Mouse (Mus musculus) left cerebral cortex, postnatal 10 days (tissue): Measurements from ENCODE around the gene Foxa1. TPM values are rescaled to one million over a fixed set of nuclear protein-coding genes. Genes with fewer than 3 reads are reported as not detected.

ENCODE experiments used
- DNase-seq, 2 experiments: peaks; one replicate each; pipeline ENCODE4 v3.0.0; 2021 to 2022; ENCODE audit warnings: low spot score in 2 of 2, mixed read lengths in 1 of 2; ENCODE audit errors: extremely low spot score in 1 of 2
- intact Hi-C: fragments of 180-260 bp; cut with DNase I; formaldehyde crosslinking; loops from one replicate; pipeline ENCODE4 v1.15.1; 2025
- total RNA-seq, 2 experiments: library from RNA; stranded (reverse); gene quantifications; 2 replicates each; pipeline ENCODE4 v1.2.3; 2021

The Foxa1 gene
- total RNA-seq, 2 experiments from 2014 or later, result not detected

GRCm38 (mm10) chr12:57542746-57543626 is 3.7 kb downstream of the Foxa1 start:
- intact Hi-C loops, result loop anchor here (5.0 kb wide), 1 partner anchor 1016 kb away; no protein-coding TSS in a partner anchor
- DNase-seq, result no peak

- no peak for DNase-seq
Measured at GRCm38 (mm10) chr12:57541931-57542745, 4.6 kb downstream of the Foxa1 start.

GRCm38 (mm10) chr12:57541118-57541517 is 5.6 kb downstream of the Foxa1 start:
- DNase-seq, result no peak
- intact Hi-C loops, result loop anchor here (5.0 kb wide), 1 partner anchor 1014 kb away; no protein-coding TSS in a partner anchor

More at GRCm38 (mm10) chr12:57541931-57542745, 4.6 kb downstream of the Foxa1 start:
- intact Hi-C loops, result loop anchor here (5.0 kb wide), 1 partner anchor 1015 kb away; no protein-coding TSS in a partner anchor

GRCm38 (mm10) chr12:57539551-57539985 is 7.1 kb downstream of the Foxa1 start:
- no peak for DNase-seq
- intact Hi-C loops, result loop anchor here (5.0 kb wide), 4 partner anchors 257 to 1002 kb away; partner anchors contain the start of genes Nkx2-1 and Nkx2-9

- DNase-seq, result no peak
- intact Hi-C loops, result loop anchor here (5.0 kb wide), 4 partner anchors 257 to 1002 kb away; partner anchors contain the start of genes Nkx2-1 and Nkx2-9
Measured at GRCm38 (mm10) chr12:57538588-57539550, 7.8 kb downstream of the Foxa1 start.

GRCm38 (mm10) chr12:57537791-57538587 is 8.7 kb downstream of the Foxa1 start:
- DNase-seq, result no peak
- intact Hi-C loops, result loop anchor here (5.0 kb wide), 4 partner anchors 256 to 1001 kb away; partner anchors contain the start of genes Nkx2-1 and Nkx2-9

GRCm38 (mm10) chr12:57536909-57537670 is 9.6 kb downstream of the Foxa1 start:
- intact Hi-C loops, result loop anchor here (5.0 kb wide), 4 partner anchors 255 to 1000 kb away; partner anchors contain the start of genes Nkx2-1 and Nkx2-9
- no peak for DNase-seq

GRCm38 (mm10) chr12:57536056-57536908 is 10.4 kb downstream of the Foxa1 start:
- intact Hi-C loops, result loop anchor here (5.0 kb wide), 4 partner anchors 254 to 999 kb away; partner anchors contain the start of genes Nkx2-1 and Nkx2-9
- no peak for DNase-seq

GRCm38 (mm10) chr12:57534879-57535611 is 11.7 kb downstream of the Foxa1 start:
- no peak for DNase-seq
- intact Hi-C loops, result loop anchor here (5.0 kb wide), 4 partner anchors 253 to 998 kb away; partner anchors contain the start of genes Nkx2-1 and Nkx2-9

- intact Hi-C loops, result no loop called here
- DNase-seq, result no peak
Measured at GRCm38 (mm10) chr12:57534517-57534878, 12.2 kb downstream of the Foxa1 start.

GRCm38 (mm10) chr12:57530474-57530873 is 16.2 kb downstream of the Foxa1 start:
- intact Hi-C loops, result no loop called here
- DNase-seq, result no peak

- DNase-seq, result no peak
- intact Hi-C loops, result no loop called here
Measured at GRCm38 (mm10) chr12:57528335-57528734, 18.4 kb downstream of the Foxa1 start.

GRCm38 (mm10) chr12:57515702-57516377 is 30.9 kb downstream of the Foxa1 start:
- no peak for DNase-seq
- intact Hi-C loops, result no loop called here

GRCm38 (mm10) chr12:57514552-57514951 is 32.2 kb downstream of the Foxa1 start:
- DNase-seq, result no peak

More at GRCm38 (mm10) chr12:57514552-57514951, 32.2 kb downstream of the Foxa1 start:
- intact Hi-C loops, result no loop called here
